Mouse (Mus musculus) embryonic facial prominence, embryonic 14.5 days (tissue): Measurements from ENCODE around the gene Ltv1. TPM values are rescaled to one million over a fixed set of nuclear protein-coding genes. Genes with fewer than 3 reads are reported as not detected.

ENCODE experiments used
- ATAC-seq: fragments of 200-750 bp; cut with Nextera tagmentation; 2 replicates; pipeline ENCODE4 v1.8.0; 2017; ENCODE audit warnings: low read depth, moderate number of reproducible peaks, moderate TSS enrichment
- DNase-seq: peaks from one replicate; pipeline ENCODE4 v3.0.0-alpha.2; 2015; ENCODE audit warnings: low spot score
- H3K27ac ChIP-seq: fragments of 300-500 bp; sonication (generic); replicated peaks from 2 replicates; pipeline ENCODE4 v1.5.1; 2014; ENCODE audit warnings: low read depth, mild to moderate bottlenecking, low read length, moderate library complexity
- H3K27me3 ChIP-seq: fragments of 300-500 bp; sonication (generic); replicated peaks from 2 replicates; pipeline ENCODE4 v1.6.1; 2014; ENCODE audit warnings: low read length; ENCODE audit not compliant: control insufficient read depth, insufficient read depth
- H3K36me3 ChIP-seq: fragments of 300-500 bp; sonication (generic); 2 replicates; pipeline ENCODE4 v1.6.1; 2014; ENCODE audit warnings: low read length, mixed read lengths; ENCODE audit not compliant: control insufficient read depth, insufficient read depth
- H3K4me1 ChIP-seq: fragments of 300-500 bp; sonication (generic); 2 replicates; pipeline ENCODE4 v1.6.1; 2014; ENCODE audit warnings: antibody characterized with exemption, low read length; ENCODE audit not compliant: control insufficient read depth, insufficient read depth
- H3K4me2 ChIP-seq: fragments of 300-500 bp; sonication (generic); 2 replicates; pipeline ENCODE4 v1.6.1; 2014; ENCODE audit warnings: low read depth, mild to moderate bottlenecking, low read length, moderate library complexity, mixed read lengths
- H3K4me3 ChIP-seq: fragments of 300-500 bp; sonication (generic); 2 replicates; pipeline ENCODE4 v1.5.1; 2014; ENCODE audit warnings: low read depth, mild to moderate bottlenecking, low read length
- H3K9ac ChIP-seq: fragments of 300-500 bp; sonication (generic); 2 replicates; pipeline ENCODE4 v1.6.1; 2014; ENCODE audit warnings: low read depth, mild to moderate bottlenecking, low read length, moderate library complexity, mixed read lengths
- H3K9me3 ChIP-seq: fragments of 300-500 bp; sonication (generic); 2 replicates; pipeline ENCODE4 v1.6.1; 2016; ENCODE audit warnings: low read length; ENCODE audit not compliant: control insufficient read depth
- WGBS: fragments of 180-500 bp; shearing (Covaris S2); extraction: QIAGEN DNeasy Blood & Tissue Kit; methylation state at CpG from one replicate; pipeline ENCODE4 v1.1.7; 2014; 5-methylcytosine and 5-hydroxymethylcytosine counted together
- polyA plus RNA-seq: library from polyadenylated mRNA; unstranded; fragments of >200 nt; fragmentation: Nextera tagmentation; extraction: Ambion mirVana; gene quantifications from 2 replicates; pipeline ENCODE4 v1.2.1, GENCODE M21; 2014

Gene Ltv1
- polyA plus RNA-seq, 1 experiment from 2014 or later, result 72.2 TPM

- 71% methylated on average over 4 of the region's 4 CpGs for WGBS
- Histone ChIP-seq H3K4me3 (no peak overlapping the region), H3K36me3 (no peaks in the 10 kb centered on the region), H3K9ac (no peak overlapping the region), H3K4me1 (no peaks in the 10 kb centered on the region), H3K27ac (no peak overlapping the region), H3K27me3 (no peaks in the 10 kb centered on the region), H3K4me2 (no peak overlapping the region), H3K9me3 (no peaks in the 10 kb centered on the region)
- ATAC-seq, result no peak
- DNase-seq, result no peak
These were observed 30.9 kb downstream of the Ltv1 start for GRCm38 (mm10) chr10:13162031-13162430.

DNA sequence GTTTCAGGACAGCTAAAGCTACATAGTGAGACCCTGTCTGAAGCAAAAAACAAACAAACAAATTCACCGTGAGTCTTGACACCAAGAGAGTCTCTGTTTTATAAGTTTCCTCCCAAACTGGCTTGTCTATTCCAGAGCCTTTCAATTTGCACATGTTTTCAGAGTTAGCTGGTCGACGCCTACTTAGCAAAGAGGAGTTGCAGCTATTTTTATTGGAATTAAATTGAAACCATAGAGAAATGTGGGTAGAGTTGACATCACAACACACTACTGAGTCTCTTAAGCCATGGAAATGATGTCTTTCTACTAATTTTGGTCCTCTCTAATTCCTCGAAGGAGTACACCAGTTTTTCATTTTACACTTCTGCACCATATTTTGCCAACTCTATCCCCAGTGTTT lies 32.1 kb downstream of the Ltv1 start:
- no peak overlapping the region for H3K4me2 ChIP-seq
- no peaks in the 10 kb centered on the region for H3K9me3 ChIP-seq
- H3K9ac ChIP-seq, result no peak overlapping the region
- DNase-seq (no peak), ATAC-seq (no peak)
- no peaks in the 10 kb centered on the region for H3K4me1 ChIP-seq
- no peak overlapping the region for H3K4me3 ChIP-seq
- no peaks in the 10 kb centered on the region for H3K27me3 ChIP-seq
- WGBS, result 78% methylated on average over 4 of the region's 4 CpGs
- no peaks in the 10 kb centered on the region for H3K36me3 ChIP-seq
- H3K27ac ChIP-seq, result no peak overlapping the region

GRCm38 (mm10) chr10:13155377-13155776 lies 37.6 kb downstream of the Ltv1 start:
- WGBS, result 78% methylated on average over 5 of the region's 5 CpGs
- H3K27ac ChIP-seq, result no peak overlapping the region
- no peaks in the 10 kb centered on the region for H3K4me1 ChIP-seq
- no peaks in the 10 kb centered on the region for H3K36me3 ChIP-seq
- no peak for DNase-seq
- no peak overlapping the region for H3K9ac ChIP-seq
- no peak for ATAC-seq
- no peak overlapping the region for H3K4me3 ChIP-seq
- H3K27me3 ChIP-seq, result no peaks in the 10 kb centered on the region
- no peaks in the 10 kb centered on the region for H3K9me3 ChIP-seq
- H3K4me2 ChIP-seq, result no peak overlapping the region

GRCm38 (mm10) chr10:13152811-13153364 lies 40.1 kb downstream of the Ltv1 start:
- no peaks in the 10 kb centered on the region for H3K9me3 ChIP-seq
- no peak overlapping the region for H3K27ac ChIP-seq
- H3K4me1 ChIP-seq, result peaks cover 4% of the 10 kb centered on the region; the same call in 1 of the 2 replicates
- DNase-seq, result peak; percentile 63
- H3K36me3 ChIP-seq, result no peaks in the 10 kb centered on the region
- H3K27me3 ChIP-seq, result no peaks in the 10 kb centered on the region
- WGBS, result 77% methylated on average over 4 of the region's 4 CpGs
- no peak overlapping the region for H3K4me2 ChIP-seq
- no peak for ATAC-seq
- no peak overlapping the region for H3K9ac ChIP-seq
- no peak overlapping the region for H3K4me3 ChIP-seq

GRCm38 (mm10) chr10:13151353-13151752 lies 41.6 kb downstream of the Ltv1 start:
- peak; percentile 20; the same call in 1 of the 2 replicates for ATAC-seq
- WGBS, result 78% methylated on average over 5 of the region's 5 CpGs
- H3K4me1 ChIP-seq, result peaks cover 4% of the 10 kb centered on the region; the same call in 1 of the 2 replicates
- H3K4me3 ChIP-seq, result no peak overlapping the region
- H3K36me3 ChIP-seq, result no peaks in the 10 kb centered on the region
- peak; percentile 57 for DNase-seq
- H3K27ac ChIP-seq, result no peak overlapping the region
- H3K27me3 ChIP-seq, result no peaks in the 10 kb centered on the region
- H3K9me3 ChIP-seq, result no peaks in the 10 kb centered on the region
- H3K4me2 ChIP-seq, result no peak overlapping the region
- H3K9ac ChIP-seq, result no peak overlapping the region

GRCm38 (mm10) chr10:13150435-13150834 lies 42.5 kb downstream of the Ltv1 start:
- Histone ChIP-seq H3K9ac (no peak overlapping the region), H3K9me3 (no peaks in the 10 kb centered on the region), H3K27me3 (no peaks in the 10 kb centered on the region), H3K4me1 (peaks cover 4% of the 10 kb centered on the region; the same call in 1 of the 2 replicates), H3K4me2 (no peak overlapping the region), H3K4me3 (no peak overlapping the region), H3K27ac (peak overlapping the region; percentile 18; the same call in 1 of the 2 replicates), H3K36me3 (no peaks in the 10 kb centered on the region)
- ATAC-seq, result peak; percentile 91
- WGBS, result 59% methylated on average over 3 of the region's 3 CpGs
- peak; percentile 89 for DNase-seq

GRCm38 (mm10) chr10:13140434-13140833 lies 52.5 kb downstream of the Ltv1 start:
- no peaks in the 10 kb centered on the region for H3K36me3 ChIP-seq
- H3K4me3 ChIP-seq, result no peak overlapping the region
- no peak overlapping the region for H3K9ac ChIP-seq
- no peaks in the 10 kb centered on the region; the same call in 1 of the 2 replicates for H3K4me1 ChIP-seq
- H3K27ac ChIP-seq, result peak overlapping the region; percentile 58
- no peaks in the 10 kb centered on the region for H3K9me3 ChIP-seq
- no peaks in the 10 kb centered on the region for H3K27me3 ChIP-seq
- peak; percentile 56 for DNase-seq
- ATAC-seq, result peak; percentile 63
- WGBS, result 60% methylated on average over 2 of the region's 2 CpGs
- no peak overlapping the region for H3K4me2 ChIP-seq

- Histone ChIP-seq H3K36me3 (no peaks in the 10 kb centered on the region), H3K27me3 (no peaks in the 10 kb centered on the region), H3K9ac (no peak overlapping the region), H3K9me3 (no peaks in the 10 kb centered on the region), H3K4me3 (no peak overlapping the region), H3K4me1 (no peaks in the 10 kb centered on the region; the same call in 1 of the 2 replicates), H3K4me2 (no peak overlapping the region), H3K27ac (no peak overlapping the region)
- WGBS, result 88% methylated on average over 6 of the region's 6 CpGs
- no peak for DNase-seq
- no peak for ATAC-seq
These were observed 55.1 kb downstream of the Ltv1 start for GRCm38 (mm10) chr10:13137906-13138305.

DNA sequence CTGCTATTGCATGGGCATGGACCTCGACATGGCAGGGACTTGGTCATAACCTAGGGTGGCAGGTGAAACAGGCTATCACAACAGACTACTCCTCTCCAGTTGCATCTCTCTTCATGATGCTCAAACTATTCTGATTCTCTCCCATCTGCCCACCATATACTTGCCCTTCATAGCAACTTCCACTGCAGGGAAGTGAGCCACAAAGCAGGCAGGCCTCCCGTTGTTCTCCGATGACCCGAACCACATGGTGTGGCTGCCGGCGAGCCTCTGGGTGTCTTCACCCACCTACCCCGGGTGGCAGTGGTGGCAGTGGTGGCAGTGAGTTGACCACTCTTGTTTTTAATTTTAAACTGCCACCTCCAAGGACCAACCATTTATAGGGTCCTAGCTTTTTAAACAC lies 57.2 kb downstream of the Ltv1 start:
- H3K4me2 ChIP-seq, result no peak overlapping the region
- H3K27me3 ChIP-seq, result no peaks in the 10 kb centered on the region
- H3K36me3 ChIP-seq, result no peaks in the 10 kb centered on the region
- WGBS, result 88% methylated on average over 7 of the region's 7 CpGs
- H3K4me1 ChIP-seq, result no peaks in the 10 kb centered on the region; the same call in 1 of the 2 replicates
- ATAC-seq, result no peak
- no peak overlapping the region for H3K4me3 ChIP-seq
- no peaks in the 10 kb centered on the region for H3K9me3 ChIP-seq
- no peak for DNase-seq
- no peak overlapping the region for H3K27ac ChIP-seq
- H3K9ac ChIP-seq, result no peak overlapping the region
